Mouse (Mus musculus): ENCODE measurements around the gene Baz1b.

DNA sequence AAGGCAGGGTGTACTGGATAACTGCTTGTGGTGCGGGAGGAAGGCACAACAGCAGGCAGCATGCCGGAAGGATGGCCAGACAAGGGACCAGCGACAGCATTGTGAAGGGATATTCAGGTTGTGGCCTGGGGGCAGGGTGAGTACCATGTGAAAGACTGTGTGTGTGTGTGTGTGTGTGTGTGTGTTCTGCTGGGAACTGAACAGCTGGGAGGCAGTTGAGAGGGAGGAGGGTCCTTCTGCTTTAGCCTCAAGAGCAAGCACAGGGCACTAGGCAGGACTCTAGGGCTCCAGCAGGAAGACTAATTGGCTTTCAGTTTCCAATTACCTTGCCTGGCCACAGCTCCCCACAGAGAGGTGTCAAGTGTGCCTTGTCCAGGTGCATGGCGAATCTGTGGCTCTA, 104.1 kb downstream of the Baz1b start:
- TF ChIP-seq POLR2A (IDR thresholded peaks at IDR 0.05; ENCODE audit: insufficient read length, low read depth) (no peak), CEBPB (IDR thresholded peaks at IDR 0.05; ENCODE audit: insufficient read depth, poor library complexity, severe bottlenecking) (no peak), MAX (IDR thresholded peaks at IDR 0.05; ENCODE audit: low read depth) (no peak), TCF12 (IDR thresholded peaks at IDR 0.05; ENCODE audit: insufficient read depth, poor library complexity, severe bottlenecking) (no peak), TCF3 (IDR thresholded peaks at IDR 0.05; ENCODE audit: insufficient read length, low read depth) (no peak), USF1 (IDR thresholded peaks at IDR 0.05; ENCODE audit: low read depth) (no peak)

Measured in myocyte (in vitro differentiated cells).